Mouse (Mus musculus): ENCODE measurements around the gene Zcchc7. TPM values are rescaled to one million over a fixed set of nuclear protein-coding genes. Genes with fewer than 3 reads are reported as not detected.

Gene Zcchc7
- polyA plus RNA-seq, 1 experiment: 67.0 TPM

DNA sequence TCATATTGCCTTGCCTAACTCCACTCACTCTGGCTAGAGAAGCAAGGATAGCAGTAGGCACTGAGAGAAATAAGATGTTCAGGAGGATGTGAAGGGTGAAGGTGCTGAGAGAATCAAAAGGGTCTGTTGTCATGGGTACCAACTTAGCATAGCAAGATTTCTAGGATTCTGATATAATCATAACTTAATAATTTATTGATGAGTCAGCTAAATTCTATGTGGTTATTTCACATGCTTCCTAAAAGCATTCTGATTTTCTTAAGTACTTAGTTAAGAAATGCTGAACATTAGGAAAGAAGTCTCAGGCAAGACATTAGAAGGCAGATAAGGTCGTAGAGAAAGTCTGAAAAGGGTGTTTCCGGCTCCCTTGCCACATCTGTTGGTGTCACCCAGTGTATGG lies 172.3 kb downstream of the Zcchc7 start:
- TF ChIP-seq CTCF (IDR thresholded peaks at IDR 0.05; ENCODE audit: extremely low read depth, insufficient read depth, low read length) (no peak), POLR2A (IDR thresholded peaks at IDR 0.05; ENCODE audit: extremely low read depth, insufficient read depth, low read length) (no peak)
- no peak overlapping the region for H3K27ac ChIP-seq (ENCODE audit: insufficient read depth, low read length)

GRCm38 (mm10) chr4:44928790-44929189 lies 173.1 kb downstream of the Zcchc7 start:
- no peaks in the 10 kb centered on the region for H3K4me1 ChIP-seq (ENCODE audit: control insufficient read depth, insufficient read depth, low read length)
- no peak overlapping the region for H3K4me3 ChIP-seq (ENCODE audit: insufficient read depth, low read length)

More for the DNA sequence above, 172.3 kb downstream of the Zcchc7 start:
- no peaks in the 10 kb centered on the region for H3K4me1 ChIP-seq (ENCODE audit: control insufficient read depth, insufficient read depth, low read length)
- H3K4me3 ChIP-seq (ENCODE audit: insufficient read depth, low read length): no peak overlapping the region

DNA sequence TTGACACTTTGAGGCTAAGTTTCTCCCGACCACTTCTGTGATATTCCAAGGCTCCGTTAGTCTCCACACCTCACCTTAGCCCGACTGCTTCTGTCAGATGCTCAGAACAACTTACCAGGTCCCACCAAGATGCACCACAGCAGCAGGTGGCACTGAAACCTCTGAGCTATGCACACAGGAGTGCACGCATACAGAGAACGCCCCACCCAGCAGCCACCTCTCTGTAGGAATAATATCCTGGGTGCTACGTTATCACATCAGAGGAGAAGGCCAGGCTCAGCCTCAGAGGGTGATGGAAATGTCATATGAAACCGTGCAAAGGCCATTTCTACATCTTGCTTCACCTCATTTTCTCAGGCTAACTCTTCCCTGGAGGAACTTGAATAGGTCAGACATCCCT lies 174.7 kb downstream of the Zcchc7 start:
- no peak overlapping the region for H3K4me3 ChIP-seq (ENCODE audit: insufficient read depth, low read length)
- no peaks in the 10 kb centered on the region for H3K4me1 ChIP-seq (ENCODE audit: control insufficient read depth, insufficient read depth, low read length)
- TF ChIP-seq POLR2A (IDR thresholded peaks at IDR 0.05; ENCODE audit: extremely low read depth, insufficient read depth, low read length) (no peak), CTCF (IDR thresholded peaks at IDR 0.05; ENCODE audit: extremely low read depth, insufficient read depth, low read length) (no peak)
- H3K27ac ChIP-seq (ENCODE audit: insufficient read depth, low read length): no peak overlapping the region

More at GRCm38 (mm10) chr4:44928790-44929189, 173.1 kb downstream of the Zcchc7 start:
- no peak overlapping the region for H3K27ac ChIP-seq (ENCODE audit: insufficient read depth, low read length)
- TF ChIP-seq CTCF (IDR thresholded peaks at IDR 0.05; ENCODE audit: extremely low read depth, insufficient read depth, low read length): no peak
- no peak for TF ChIP-seq POLR2A (IDR thresholded peaks at IDR 0.05; ENCODE audit: extremely low read depth, insufficient read depth, low read length)

GRCm38 (mm10) chr4:44931732-44932131 lies 176.1 kb downstream of the Zcchc7 start:
- TF ChIP-seq POLR2A (IDR thresholded peaks at IDR 0.05; ENCODE audit: extremely low read depth, insufficient read depth, low read length) (no peak), CTCF (IDR thresholded peaks at IDR 0.05; ENCODE audit: extremely low read depth, insufficient read depth, low read length) (no peak)
- Histone ChIP-seq H3K4me3 (ENCODE audit: insufficient read depth, low read length) (no peak overlapping the region), H3K27ac (ENCODE audit: insufficient read depth, low read length) (no peak overlapping the region)

DNA sequence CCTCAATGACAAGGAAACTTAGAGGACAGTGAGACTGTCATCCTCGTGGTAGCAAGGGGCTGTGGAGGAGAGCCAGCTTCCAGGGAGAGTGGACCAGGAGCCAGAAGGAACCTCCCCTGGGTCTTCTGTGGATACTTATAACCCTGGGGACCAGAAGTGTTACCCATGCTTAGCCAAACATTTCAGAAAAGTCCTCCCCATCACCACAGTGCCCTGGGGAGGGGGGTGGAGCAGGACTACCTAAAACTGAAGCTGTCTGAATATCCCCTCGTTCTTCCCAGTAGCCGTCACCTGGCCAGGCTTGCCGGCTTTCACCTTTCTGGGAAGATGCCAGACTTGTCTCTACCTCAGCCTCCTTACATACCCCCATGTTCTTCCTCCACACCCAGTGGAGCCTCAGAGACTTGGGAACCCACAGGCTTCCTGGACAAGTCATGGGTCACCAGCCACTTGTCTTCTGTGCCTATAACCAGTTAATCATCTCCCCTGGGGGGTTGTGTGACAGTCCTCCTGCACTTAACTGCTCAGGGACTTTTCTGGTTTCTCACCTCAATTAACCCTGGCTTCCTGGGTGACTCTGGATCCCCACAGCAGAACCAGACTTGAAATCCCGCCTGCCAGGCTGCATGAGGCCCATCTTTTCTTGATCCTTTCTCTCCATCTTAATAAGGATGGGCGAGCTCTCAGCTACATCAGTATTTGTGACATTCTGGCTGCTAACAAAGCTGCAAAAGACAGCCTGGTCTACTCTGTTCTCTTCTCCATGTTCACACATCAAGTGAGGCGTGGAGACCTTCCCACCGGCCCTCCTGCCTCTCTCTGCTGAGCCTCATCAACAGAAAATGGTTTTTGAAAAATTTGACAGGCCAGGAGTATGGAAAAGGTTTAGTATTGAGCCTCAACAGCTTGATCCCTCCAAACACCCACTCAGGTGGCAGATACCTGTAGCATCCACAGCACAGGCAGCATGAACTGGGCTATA lies 183.0 kb downstream of the Zcchc7 start:
- no peak overlapping the region for H3K4me3 ChIP-seq (ENCODE audit: insufficient read depth, low read length)
- H3K4me1 ChIP-seq (ENCODE audit: control insufficient read depth, insufficient read depth, low read length): no peaks in the 10 kb centered on the region
- H3K27ac ChIP-seq (ENCODE audit: insufficient read depth, low read length): no peak overlapping the region
- TF ChIP-seq POLR2A (IDR thresholded peaks at IDR 0.05; ENCODE audit: extremely low read depth, insufficient read depth, low read length) (no peak), CTCF (IDR thresholded peaks at IDR 0.05; ENCODE audit: extremely low read depth, insufficient read depth, low read length) (no peak)

More at GRCm38 (mm10) chr4:44931732-44932131, 176.1 kb downstream of the Zcchc7 start:
- no peaks in the 10 kb centered on the region for H3K4me1 ChIP-seq (ENCODE audit: control insufficient read depth, insufficient read depth, low read length)

GRCm38 (mm10) chr4:44939576-44940249 lies 184.0 kb downstream of the Zcchc7 start:
- Histone ChIP-seq H3K4me1 (ENCODE audit: control insufficient read depth, insufficient read depth, low read length) (no peaks in the 10 kb centered on the region), H3K4me3 (ENCODE audit: insufficient read depth, low read length) (no peak overlapping the region), H3K27ac (ENCODE audit: insufficient read depth, low read length) (no peak overlapping the region)
- TF ChIP-seq CTCF (IDR thresholded peaks at IDR 0.05; ENCODE audit: extremely low read depth, insufficient read depth, low read length) (no peak), POLR2A (IDR thresholded peaks at IDR 0.05; ENCODE audit: extremely low read depth, insufficient read depth, low read length) (no peak)

DNA sequence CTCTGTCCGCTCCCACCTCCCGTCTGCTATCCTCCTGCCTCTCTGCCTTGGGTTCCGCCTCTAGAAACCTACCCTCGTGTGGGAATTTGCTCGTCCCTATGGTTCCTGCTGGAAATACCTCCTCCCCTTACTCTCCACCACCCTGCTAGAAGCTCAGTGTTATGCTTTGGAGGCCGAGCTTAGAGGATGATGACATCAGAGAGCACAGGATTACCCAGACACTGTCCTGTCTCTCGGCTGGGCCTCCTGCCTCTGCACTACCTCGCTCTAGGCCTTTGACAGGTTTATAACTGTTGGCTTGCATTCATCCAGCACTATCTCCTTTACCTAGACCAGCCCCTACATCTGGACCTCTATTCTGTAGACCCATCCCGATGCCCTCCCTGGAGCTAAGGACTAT lies 184.6 kb downstream of the Zcchc7 start:
- TF ChIP-seq CTCF (IDR thresholded peaks at IDR 0.05; ENCODE audit: extremely low read depth, insufficient read depth, low read length) (no peak), POLR2A (IDR thresholded peaks at IDR 0.05; ENCODE audit: extremely low read depth, insufficient read depth, low read length) (no peak)
- Histone ChIP-seq H3K4me1 (ENCODE audit: control insufficient read depth, insufficient read depth, low read length) (no peaks in the 10 kb centered on the region), H3K27ac (ENCODE audit: insufficient read depth, low read length) (no peak overlapping the region), H3K4me3 (ENCODE audit: insufficient read depth, low read length) (no peak overlapping the region)

- H3K4me3 ChIP-seq (ENCODE audit: insufficient read depth, low read length): no peak overlapping the region
- H3K4me1 ChIP-seq (ENCODE audit: control insufficient read depth, insufficient read depth, low read length): no peaks in the 10 kb centered on the region
- TF ChIP-seq POLR2A (IDR thresholded peaks at IDR 0.05; ENCODE audit: extremely low read depth, insufficient read depth, low read length): no peak
- TF ChIP-seq CTCF (IDR thresholded peaks at IDR 0.05; ENCODE audit: extremely low read depth, insufficient read depth, low read length): no peak
- no peak overlapping the region for H3K27ac ChIP-seq (ENCODE audit: insufficient read depth, low read length)
Observed at GRCm38 (mm10) chr4:44942237-44942636, 186.6 kb downstream of the Zcchc7 start.

DNA sequence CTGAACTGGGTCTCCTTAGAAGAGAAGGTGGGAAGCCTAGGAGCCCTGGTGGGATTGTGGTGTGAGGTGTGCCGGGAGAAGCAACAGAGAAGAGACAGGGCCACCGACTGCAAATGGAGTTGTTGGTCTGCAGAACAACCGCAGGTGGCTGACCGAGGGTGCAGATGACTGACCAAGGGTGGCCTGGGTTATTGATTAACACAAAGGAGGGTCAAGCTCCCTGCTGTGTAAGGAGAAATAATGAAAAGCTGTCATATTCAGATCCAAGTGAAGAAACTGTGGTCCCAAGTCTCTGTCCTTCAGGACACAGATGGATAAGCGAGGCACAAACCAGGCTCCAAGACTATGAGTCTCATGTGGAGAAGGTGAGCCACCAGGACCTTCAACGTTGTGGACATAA lies 187.8 kb downstream of the Zcchc7 start:
- no peak overlapping the region for H3K27ac ChIP-seq (ENCODE audit: insufficient read depth, low read length)
- TF ChIP-seq CTCF (IDR thresholded peaks at IDR 0.05; ENCODE audit: extremely low read depth, insufficient read depth, low read length) (no peak), POLR2A (IDR thresholded peaks at IDR 0.05; ENCODE audit: extremely low read depth, insufficient read depth, low read length) (no peak)
- H3K4me3 ChIP-seq (ENCODE audit: insufficient read depth, low read length): no peak overlapping the region
- no peaks in the 10 kb centered on the region for H3K4me1 ChIP-seq (ENCODE audit: control insufficient read depth, insufficient read depth, low read length)
